Mouse (Mus musculus) lung, embryonic 16.5 days (tissue): ENCODE results near the gene Cracr2b. TPM values are rescaled to one million over a fixed set of nuclear protein-coding genes. Genes with fewer than 3 reads are reported as not detected.

Experiments
- ATAC-seq: fragments of 200-750 bp; cut with Nextera tagmentation; 2 replicates; pipeline ENCODE4 v1.8.0; 2017; ENCODE audit warnings: low read depth, mild to moderate bottlenecking, moderate library complexity
- H3K27ac ChIP-seq: fragments of 300-500 bp; sonication (generic); 2 replicates; pipeline ENCODE4 v1.5.1; 2014; ENCODE audit warnings: mild to moderate bottlenecking, control low read depth, low read length
- H3K27me3 ChIP-seq: fragments of 300-500 bp; sonication (generic); 2 replicates; pipeline ENCODE4 v1.6.1; 2014; ENCODE audit warnings: low read depth, low read length, mixed read lengths; ENCODE audit not compliant: control insufficient read depth, insufficient read depth
- H3K36me3 ChIP-seq: fragments of 300-500 bp; sonication (generic); 2 replicates; pipeline ENCODE4 v1.6.1; 2014; ENCODE audit warnings: low read length; ENCODE audit not compliant: control insufficient read depth, insufficient read depth
- H3K4me1 ChIP-seq: fragments of 300-500 bp; sonication (generic); replicated peaks from 2 replicates; pipeline ENCODE4 v1.6.1; 2014; ENCODE audit warnings: low read length, mixed read lengths; ENCODE audit not compliant: control insufficient read depth, insufficient read depth
- H3K4me2 ChIP-seq: fragments of 300-500 bp; sonication (generic); 2 replicates; pipeline ENCODE4 v1.6.1; 2014; ENCODE audit warnings: low read depth, low read length, control low read depth
- H3K4me3 ChIP-seq: fragments of 300-500 bp; sonication (generic); 2 replicates; pipeline ENCODE4 v1.5.1; 2014; ENCODE audit warnings: mild to moderate bottlenecking, low read length, control low read depth
- H3K9ac ChIP-seq: fragments of 300-500 bp; sonication (generic); 2 replicates; pipeline ENCODE4 v1.6.1; 2014; ENCODE audit warnings: low read length, control low read depth
- H3K9me3 ChIP-seq: fragments of 300-500 bp; sonication (generic); 2 replicates; pipeline ENCODE4 v1.6.1; 2016; ENCODE audit warnings: low read length; ENCODE audit not compliant: control insufficient read depth
- WGBS: fragments of 180-500 bp; shearing (Covaris S2); extraction: QIAGEN DNeasy Blood & Tissue Kit; methylation state at CpG from one replicate; pipeline ENCODE4 v1.1.7; 2014; 5-methylcytosine and 5-hydroxymethylcytosine counted together
- polyA plus RNA-seq: library from polyadenylated mRNA; unstranded; fragments of >200 nt; fragmentation: Nextera tagmentation; extraction: Ambion mirVana; gene quantifications from 2 replicates; pipeline ENCODE4 v1.2.1, GENCODE M21; 2015

The Cracr2b gene
- polyA plus RNA-seq = 39.3 and 42.0 TPM in 2 replicates

DNA sequence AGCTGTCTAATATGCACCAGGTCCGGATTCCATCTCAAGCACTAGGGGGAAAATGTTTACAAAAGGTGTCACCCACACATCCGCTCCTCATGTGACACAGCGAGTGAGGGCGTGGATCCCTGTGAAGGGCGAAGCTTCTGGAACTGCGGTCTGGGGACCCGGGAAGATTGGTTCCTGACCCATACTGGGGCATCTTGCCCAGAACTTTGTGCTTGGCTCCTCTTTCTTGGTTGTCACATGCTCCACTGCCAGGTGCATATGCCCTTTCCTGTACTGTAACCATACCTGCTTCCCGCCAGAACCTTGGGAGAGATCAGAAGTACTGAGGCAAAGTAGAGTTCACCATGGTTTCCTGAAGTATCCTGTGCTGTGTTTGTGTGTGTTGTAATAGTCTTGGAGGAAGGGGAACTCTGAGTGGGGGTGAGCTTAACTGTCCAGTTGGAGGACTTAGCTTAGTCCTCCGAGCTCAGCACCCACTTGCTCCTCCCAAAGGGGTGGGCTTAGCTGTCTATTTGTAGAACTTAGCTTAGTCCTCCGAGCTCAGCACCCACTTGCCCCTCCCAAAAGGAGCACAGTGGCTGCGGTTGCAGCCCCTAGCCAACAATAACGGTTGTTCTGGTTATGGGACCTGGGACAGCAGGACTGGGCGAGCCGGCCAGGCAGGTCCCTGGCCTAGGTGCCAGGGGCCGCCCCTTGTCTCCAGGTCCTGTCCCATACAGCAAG lies at the start of gene Cracr2b:
TSS of gene Cracr2b (plus strand) at position 704 of the 723 bp plus-strand sequence.
- ATAC-seq = 0 out of 2 replicates have a peak, but pooled peaks have one; percentile 4
- peaks cover 50% of the 10 kb centered on the region for H3K4me1 ChIP-seq
- WGBS = 44% methylated on average over 15 of the region's 15 CpGs

DNA sequence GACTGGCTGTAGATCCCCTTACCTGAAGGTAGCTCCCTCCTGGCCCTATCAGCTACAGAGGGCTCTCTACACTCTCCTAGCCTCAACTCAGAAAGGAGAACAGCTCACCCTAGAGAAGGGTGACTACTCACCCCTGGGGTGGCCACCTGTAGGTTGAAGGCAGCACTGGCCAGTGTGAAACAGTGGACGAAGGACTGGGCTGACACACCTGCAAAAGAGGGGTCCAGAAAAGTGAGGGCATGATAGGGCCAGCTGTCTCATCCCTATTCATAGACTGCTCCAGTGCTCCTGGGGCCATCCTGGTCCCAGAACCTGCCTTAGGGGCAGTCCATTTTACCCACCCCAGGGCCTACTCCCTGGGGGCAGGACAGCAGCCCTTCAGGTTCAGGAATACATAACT lies 49.2 kb upstream of the Cracr2b start:
- no peak for ATAC-seq
- Histone ChIP-seq H3K36me3 (peaks cover 12% of the 10 kb centered on the region), H3K4me3 (no peak overlapping the region), H3K27me3 (no peaks in the 10 kb centered on the region), H3K4me2 (no peak overlapping the region), H3K9me3 (no peaks in the 10 kb centered on the region), H3K27ac (no peak overlapping the region), H3K4me1 (peaks cover 13% of the 10 kb centered on the region; the same call in 1 of the 2 replicates), H3K9ac (no peak overlapping the region)
- 90% methylated on average over 1 of the region's 1 CpGs for WGBS

More for the DNA sequence above, at the start of gene Cracr2b:
- 0 out of 2 replicates have a peak, but pooled peaks cover 6% of the 10 kb centered on the region for H3K36me3 ChIP-seq
- peak within 1 kb of the TSS; percentile 74 for H3K9ac ChIP-seq
- H3K27ac ChIP-seq = peak within 1 kb of the TSS; percentile 47
- peak within 1 kb of the TSS; percentile 79 for H3K4me2 ChIP-seq
- H3K9me3 ChIP-seq = no peaks in the 10 kb centered on the region
- peaks cover 38% of the 10 kb centered on the region for H3K27me3 ChIP-seq
- peak within 1 kb of the TSS; percentile 54 for H3K4me3 ChIP-seq

DNA sequence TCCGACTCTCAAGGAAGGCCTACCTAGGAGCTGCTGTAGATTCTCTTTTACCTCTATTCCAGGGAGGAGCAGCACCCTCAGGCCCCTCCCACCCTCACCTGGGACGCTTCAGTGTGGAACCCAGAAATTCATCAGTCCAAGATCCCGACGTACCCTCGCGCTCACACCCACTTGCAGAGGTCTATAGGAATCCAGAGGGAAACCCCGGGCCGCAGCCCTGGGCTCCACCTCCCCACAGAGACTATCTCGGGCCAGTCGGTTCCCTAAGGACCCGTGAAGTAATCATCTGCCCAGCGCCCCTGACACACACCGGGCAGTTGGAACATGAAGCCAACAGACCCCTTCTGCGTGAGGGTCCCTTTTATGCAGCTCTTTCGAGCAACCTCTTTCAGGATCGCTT lies 47.6 kb upstream of the Cracr2b start:
- ATAC-seq = peak; percentile 14
- H3K27ac ChIP-seq = peak overlapping the region; percentile 86
- peaks cover 8% of the 10 kb centered on the region for H3K36me3 ChIP-seq
- peak overlapping the region; percentile 86 for H3K4me3 ChIP-seq
- no peaks in the 10 kb centered on the region for H3K9me3 ChIP-seq
- H3K4me2 ChIP-seq = peak overlapping the region; percentile 78
- H3K4me1 ChIP-seq = peaks cover 13% of the 10 kb centered on the region; the same call in 1 of the 2 replicates
- peak overlapping the region; percentile 97 for H3K9ac ChIP-seq
- WGBS = 3% methylated on average over 16 of the region's 16 CpGs
- H3K27me3 ChIP-seq = no peaks in the 10 kb centered on the region

DNA sequence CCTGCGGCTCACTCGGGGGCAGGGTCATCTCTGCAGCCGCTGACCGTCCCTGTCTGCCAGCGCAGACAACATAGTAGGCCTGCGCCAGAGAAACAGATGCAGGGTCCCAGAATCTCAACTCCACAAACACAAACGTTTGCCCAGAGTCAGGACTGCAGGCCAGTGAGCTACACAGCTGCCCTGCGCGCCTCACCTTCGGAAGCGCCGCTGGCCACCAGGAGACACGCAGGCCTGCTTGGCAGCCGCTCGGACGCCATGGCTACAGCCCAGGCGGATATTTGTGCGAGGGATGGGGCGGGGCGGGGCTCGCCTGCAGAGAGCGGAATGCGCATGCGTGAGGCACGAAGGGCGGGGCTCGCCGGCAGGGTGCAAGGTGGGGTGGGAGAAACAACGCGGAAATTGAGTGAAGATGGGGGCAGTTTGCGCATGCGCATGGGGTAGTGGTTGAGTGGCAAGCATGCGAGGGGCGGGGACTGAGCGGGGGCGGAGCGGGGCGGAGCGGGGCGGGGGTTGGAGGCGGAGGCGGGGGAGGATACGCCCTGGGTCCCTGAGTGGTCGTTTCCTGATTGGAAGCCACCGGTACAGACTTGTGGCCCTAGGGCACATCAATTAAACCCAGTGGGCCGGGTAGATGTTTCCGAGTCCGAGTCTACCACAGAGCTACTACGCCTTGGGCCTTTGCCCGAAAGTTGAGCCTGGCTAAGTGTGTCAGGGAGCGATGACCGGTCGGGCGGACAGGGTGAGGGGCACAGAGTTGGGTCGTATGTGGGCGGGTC lies 46.9 kb upstream of the Cracr2b start, which contains the start of gene Gatd1:
TSS of gene Gatd1 (minus strand) at position 328 of the 776 bp plus-strand sequence.
- Histone ChIP-seq H3K36me3 (peaks cover 5% of the 10 kb centered on the region), H3K9me3 (no peaks in the 10 kb centered on the region), H3K27me3 (no peaks in the 10 kb centered on the region), H3K4me1 (peaks cover 12% of the 10 kb centered on the region; the same call in 1 of the 2 replicates), H3K4me2 (peak within 1 kb of the TSS; percentile 84), H3K4me3 (peak within 1 kb of the TSS; percentile 86), H3K27ac (peak within 1 kb of the TSS; percentile 86), H3K9ac (peak within 1 kb of the TSS; percentile 97)
- WGBS = under 1% methylated on average over 45 of the region's 56 CpGs
- peak; percentile 95 for ATAC-seq

DNA sequence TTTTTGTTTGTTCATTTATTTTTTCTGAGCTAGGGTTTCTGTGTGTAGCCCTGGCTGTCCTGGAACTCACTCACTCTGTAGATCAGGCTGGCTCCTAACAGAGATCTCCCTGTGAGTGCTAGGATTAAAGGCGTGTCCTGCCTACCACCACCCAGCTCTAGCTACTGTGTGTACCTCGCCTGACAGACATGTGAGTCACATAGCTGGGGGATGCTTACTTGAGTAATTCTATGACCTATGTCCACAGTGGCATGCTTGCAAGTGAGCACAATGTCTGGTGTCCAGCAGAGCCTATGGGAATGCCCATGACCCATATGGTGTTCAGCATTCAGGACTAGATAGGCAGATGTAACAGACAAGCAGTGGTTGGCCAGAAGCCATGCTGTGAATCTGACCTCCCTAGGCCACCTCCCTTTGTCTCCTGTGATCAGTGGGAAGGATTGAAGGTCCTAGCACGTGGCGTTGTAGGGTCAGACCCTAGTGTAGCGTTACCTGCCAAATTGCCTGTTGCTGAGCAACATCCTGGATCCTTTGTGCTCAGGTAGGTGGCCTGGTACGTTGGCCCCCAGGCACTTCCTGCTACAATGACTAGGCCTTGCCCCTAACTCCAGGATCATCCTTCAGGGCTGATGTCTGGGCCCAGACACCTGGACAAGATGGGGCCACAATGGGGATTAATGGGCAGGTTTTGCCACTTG lies 44.6 kb upstream of the Cracr2b start:
- H3K9me3 ChIP-seq = no peaks in the 10 kb centered on the region
- no peak overlapping the region for H3K27ac ChIP-seq
- 74% methylated on average over 6 of the region's 6 CpGs for WGBS
- ATAC-seq = no peak
- H3K4me3 ChIP-seq = no peak overlapping the region
- H3K4me1 ChIP-seq = peaks cover 10% of the 10 kb centered on the region; the same call in 1 of the 2 replicates
- H3K9ac ChIP-seq = no peak overlapping the region
- H3K36me3 ChIP-seq = no peaks in the 10 kb centered on the region
- no peak overlapping the region for H3K4me2 ChIP-seq
- H3K27me3 ChIP-seq = no peaks in the 10 kb centered on the region

DNA sequence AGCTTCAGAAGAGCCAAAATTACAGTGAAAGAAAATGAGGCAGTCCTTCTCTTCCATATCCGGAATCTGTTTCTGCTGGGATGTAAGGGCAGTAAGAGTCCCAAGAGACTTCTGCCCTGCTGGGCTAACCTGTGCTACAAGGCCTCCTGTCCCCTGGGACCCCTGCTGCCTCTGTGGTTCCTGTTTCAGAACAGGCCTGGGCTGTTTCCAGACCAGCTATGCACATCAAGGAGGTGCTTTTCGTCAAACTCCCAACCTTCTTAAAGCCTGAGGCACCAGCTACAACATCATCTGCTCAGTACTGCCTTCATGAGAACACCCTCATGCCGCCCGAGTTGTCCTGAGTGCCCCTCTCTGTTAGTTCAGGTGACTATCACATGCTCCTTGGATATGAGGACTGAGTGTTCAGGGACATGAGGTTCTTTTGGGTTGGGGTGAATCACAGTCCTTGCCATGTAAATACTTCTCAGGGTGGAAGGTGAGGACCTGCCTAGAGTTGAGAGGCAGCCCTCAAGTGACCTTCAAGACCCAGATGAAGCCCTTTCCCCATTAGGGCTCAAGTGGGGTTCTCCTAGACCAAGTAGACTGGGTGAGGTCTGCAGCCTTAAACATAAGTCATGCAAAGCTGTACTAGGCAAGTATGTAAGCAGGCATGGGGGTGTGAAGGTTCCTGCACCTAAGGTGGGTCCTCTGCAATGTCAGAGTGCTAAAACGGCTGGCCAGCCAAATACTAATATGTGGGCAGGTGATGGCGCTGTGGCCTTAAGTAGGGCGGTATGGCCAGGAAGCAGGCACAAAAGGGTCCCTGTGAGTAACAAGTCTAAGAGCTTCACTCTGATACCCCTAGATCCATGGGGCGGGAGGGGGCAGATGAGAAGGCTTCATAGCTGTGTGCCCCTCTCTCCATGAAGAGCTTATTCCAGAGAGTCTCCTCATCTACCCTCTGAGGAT lies 42.9 kb upstream of the Cracr2b start:
- H3K4me3 ChIP-seq = no peak overlapping the region
- no peaks in the 10 kb centered on the region for H3K9me3 ChIP-seq
- H3K4me2 ChIP-seq = no peak overlapping the region
- no peak overlapping the region for H3K9ac ChIP-seq
- no peak for ATAC-seq
- H3K27ac ChIP-seq = no peak overlapping the region
- peaks cover 7% of the 10 kb centered on the region; the same call in 1 of the 2 replicates for H3K4me1 ChIP-seq
- 66% methylated on average over 8 of the region's 8 CpGs for WGBS
- H3K36me3 ChIP-seq = no peaks in the 10 kb centered on the region
- no peaks in the 10 kb centered on the region for H3K27me3 ChIP-seq

DNA sequence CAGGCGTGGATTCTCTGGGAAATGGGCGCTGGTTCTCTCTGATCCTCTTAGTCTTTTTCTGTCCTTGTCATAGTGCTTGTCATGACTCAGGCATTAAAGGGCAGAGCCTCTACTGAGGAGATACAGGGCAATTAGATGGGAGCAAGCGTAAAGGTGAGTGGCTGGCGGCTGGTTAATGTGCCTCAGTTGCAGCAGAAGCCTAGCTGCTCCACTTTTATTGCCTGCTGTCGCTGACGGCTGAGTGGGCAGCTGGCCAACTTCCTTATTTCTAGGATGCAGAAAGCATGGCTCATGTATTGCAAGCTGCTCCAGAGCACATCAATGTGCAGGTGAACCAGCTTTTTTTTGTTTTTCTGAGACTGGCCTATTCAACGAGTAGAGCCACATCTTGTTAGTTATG lies 41.9 kb upstream of the Cracr2b start:
- ATAC-seq = no peak
- peaks cover 4% of the 10 kb centered on the region; the same call in 1 of the 2 replicates for H3K4me1 ChIP-seq
- no peak overlapping the region for H3K9ac ChIP-seq
- no peak overlapping the region for H3K27ac ChIP-seq
- no peaks in the 10 kb centered on the region for H3K9me3 ChIP-seq
- no peaks in the 10 kb centered on the region for H3K27me3 ChIP-seq
- H3K4me2 ChIP-seq = no peak overlapping the region
- no peak overlapping the region for H3K4me3 ChIP-seq
- H3K36me3 ChIP-seq = no peaks in the 10 kb centered on the region
- WGBS = 60% methylated on average over 7 of the region's 7 CpGs

DNA sequence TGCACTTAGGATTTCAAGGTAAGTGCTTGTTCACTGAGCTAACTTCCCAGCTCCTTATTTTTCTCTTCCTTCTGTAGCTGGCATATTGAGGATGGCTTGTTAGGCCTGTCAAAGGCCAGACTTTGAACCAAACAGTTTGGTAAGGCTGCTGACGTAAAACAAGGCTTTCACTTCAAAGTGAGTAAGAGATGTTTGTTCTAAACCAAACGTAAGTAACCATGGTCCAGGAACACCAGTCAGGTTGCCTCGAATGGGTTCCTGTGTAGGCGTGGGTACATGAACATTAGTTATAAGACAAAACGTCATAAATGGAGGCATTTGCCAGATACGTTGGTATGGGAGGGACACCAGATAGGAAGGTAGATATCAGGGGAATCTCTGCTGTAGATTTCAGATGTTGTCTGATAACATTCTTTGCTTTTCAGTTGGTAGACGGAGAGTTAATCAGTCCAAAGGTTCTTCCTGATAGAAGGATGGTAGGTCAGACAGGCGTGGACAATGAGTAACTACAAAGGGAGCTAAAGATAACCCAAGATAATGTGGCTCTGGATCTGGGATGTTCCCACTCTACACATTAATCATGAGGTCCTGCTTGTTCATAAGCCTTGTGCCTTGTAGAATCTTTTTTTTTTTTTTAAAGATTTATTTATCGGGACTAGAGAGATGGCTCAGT lies 40.7 kb upstream of the Cracr2b start:
- H3K9me3 ChIP-seq = no peaks in the 10 kb centered on the region
- no peak for ATAC-seq
- no peak overlapping the region for H3K4me2 ChIP-seq
- no peak overlapping the region for H3K27ac ChIP-seq
- no peaks in the 10 kb centered on the region for H3K27me3 ChIP-seq
- no peak overlapping the region for H3K9ac ChIP-seq
- H3K4me3 ChIP-seq = no peak overlapping the region
- H3K4me1 ChIP-seq = no peaks in the 10 kb centered on the region
- WGBS = 67% methylated on average over 9 of the region's 9 CpGs
- H3K36me3 ChIP-seq = no peaks in the 10 kb centered on the region
